Mouse (Mus musculus): ENCODE data around the gene Mrpl4.

DNA sequence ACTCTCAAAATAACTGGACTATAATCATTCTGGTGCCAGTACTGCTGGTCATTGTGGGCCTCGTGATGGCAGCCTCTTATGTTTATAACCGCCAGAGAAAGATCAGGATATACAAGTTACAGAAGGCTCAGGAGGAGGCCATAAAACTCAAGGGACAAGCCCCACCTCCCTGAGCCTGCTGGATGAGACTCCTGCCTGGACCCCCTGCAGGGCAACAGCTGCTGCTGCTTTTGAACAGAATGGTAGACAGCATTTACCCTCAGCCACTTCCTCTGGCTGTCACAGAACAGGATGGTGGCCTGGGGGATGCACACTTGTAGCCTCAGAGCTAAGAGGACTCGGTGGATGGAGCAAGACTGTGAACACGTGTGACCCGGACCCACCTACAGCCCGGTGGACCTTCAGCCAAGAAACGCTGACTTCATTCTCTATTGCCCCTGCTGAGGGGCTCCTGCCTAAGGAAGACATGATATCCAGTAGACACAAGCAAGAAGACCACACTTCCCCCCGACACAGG is 25.3 kb downstream of the Mrpl4 start:
- TF ChIP-seq CTCF (IDR thresholded peaks at IDR 0.05; ENCODE audit: low read depth, low read length), result no peak
- no peak for TF ChIP-seq POLR2A (IDR thresholded peaks at IDR 0.05; ENCODE audit: extremely low read depth, insufficient read depth, low read length)
